11 mouse cellular contexts compared by ENCODE assay signal in genomic region chr10:43424545-43424944, GRCm38 (mm10). TPM values are rescaled to one million over a fixed set of nuclear protein-coding genes. Genes with fewer than 3 reads are reported as not detected.
DNase-seq lines count a peak whose midpoint lies in the region; ATAC-seq and TF ChIP-seq lines count a peak whose summit lies in the region.
"Had no signal": no experiment of that assay in that cellular context is flagged by ENCODE, and none has a peak within 500 bp of the region (broad histone marks: within the 10 kb centered on the region; RNA-seq: fewer than 3 reads in every experiment).

No protein-coding gene starts in this region.

- DNase-seq in heart, adult 11 months: peak; percentile 94
- DNase-seq in heart, embryonic 10.5 days (ENCODE audit: low spot score): no peak
- peak; percentile 6 for DNase-seq in liver, adult 2 months (ENCODE audit: extremely low read depth, low read depth, low spot score)
- no peak for DNase-seq in layer of hippocampus, adult 8-10 months (ENCODE audit: low spot score in 2 of 2)
- no peak for DNase-seq in forebrain, embryonic 10.5 days (ENCODE audit: extremely low spot score, low spot score)
- DNase-seq in spleen, adult 12 weeks (ENCODE audit: low spot score): no peak
- DNase-seq: cerebellum, postnatal 36 days; thymus, adult 2 months had no signal

- no peak overlapping the region for H3K4me3 ChIP-seq in heart, embryonic 10.5 days
- H3K4me3 ChIP-seq in heart, embryonic 11.5 days (ENCODE audit: low read depth, low read length): no peak overlapping the region
- no peak overlapping the region for H3K4me3 ChIP-seq in liver, adult 2 months (ENCODE audit: insufficient read depth, low read depth, low read length)
- no peak overlapping the region for H3K4me3 ChIP-seq in macrophage (ENCODE audit: inconsistent target)
- H3K4me3 ChIP-seq in forebrain, embryonic 10.5 days: no peak overlapping the region
- H3K4me3 ChIP-seq: lung, embryonic 15.5 days had no signal

- no peak overlapping the region for H3K27ac ChIP-seq in heart, embryonic 10.5 days
- no peak overlapping the region for H3K27ac ChIP-seq in heart, embryonic 11.5 days (ENCODE audit: low read depth, low read length)
- H3K27ac ChIP-seq in liver, adult 2 months (replicated peaks; ENCODE audit: insufficient read depth, low read depth, low read length): no peak overlapping the region
- H3K27ac ChIP-seq in macrophage: peak overlapping the region; percentile 27; the same call in 1 of the 2 replicates
- H3K27ac ChIP-seq in forebrain, embryonic 10.5 days: no peak overlapping the region
- H3K27ac ChIP-seq: lung, embryonic 15.5 days had no signal

- no peak overlapping the region for H3K4me2 ChIP-seq in heart, embryonic 11.5 days
- H3K4me2 ChIP-seq: lung, embryonic 15.5 days had no signal

- WGBS in heart, embryonic 10.5 days: 31% methylated on average over 5 of the region's 5 CpGs
- WGBS in heart, embryonic 11.5 days (ENCODE audit: insufficient replicate concordance): 24% methylated on average over 5 of the region's 5 CpGs
- 76% methylated on average over 5 of the region's 5 CpGs for WGBS in liver, adult 2 months
- WGBS in macrophage (ENCODE audit: missing documents): 43% methylated on average over 5 of the region's 5 CpGs
- 93% methylated on average over 5 of the region's 5 CpGs for WGBS in forebrain, embryonic 10.5 days

- no peaks in the 10 kb centered on the region for H3K9me3 ChIP-seq in heart, embryonic 10.5 days
- no peaks in the 10 kb centered on the region for H3K9me3 ChIP-seq in heart, embryonic 11.5 days (replicated peaks; ENCODE audit: control insufficient read depth, low read length)
- H3K9me3 ChIP-seq in forebrain, embryonic 10.5 days: no peaks in the 10 kb centered on the region
- H3K9me3 ChIP-seq: lung, embryonic 15.5 days had no signal

- no peak overlapping the region for H3K9ac ChIP-seq in heart, embryonic 11.5 days (ENCODE audit: low read depth, low read length)
- no peak overlapping the region for H3K9ac ChIP-seq in liver, adult 2 months (ENCODE audit: low read depth, low read length)
- H3K9ac ChIP-seq: lung, embryonic 15.5 days had no signal

- ATAC-seq in heart, embryonic 11.5 days (replicated peaks; ENCODE audit: insufficient number of reproducible peaks, low FRiP score, low TSS enrichment): peak; percentile 63; the same call in 1 of the 2 replicates

- H3K79me2 ChIP-seq in liver, adult 2 months (ENCODE audit: control insufficient read depth, insufficient read depth, low read length): no peaks in the 10 kb centered on the region
- no peaks in the 10 kb centered on the region for H3K79me2 ChIP-seq in macrophage (ENCODE audit: inconsistent target)

- H3K27me3 ChIP-seq in heart, embryonic 10.5 days (ENCODE audit: insufficient read depth, poor library complexity, severe bottlenecking): no peaks in the 10 kb centered on the region
- H3K27me3 ChIP-seq in heart, embryonic 11.5 days (ENCODE audit: control insufficient read depth, insufficient read depth, low read length): no peaks in the 10 kb centered on the region
- H3K27me3 ChIP-seq in liver, adult 2 months (ENCODE audit: control insufficient read depth, insufficient read depth, low read length): no peaks in the 10 kb centered on the region
- H3K27me3 ChIP-seq in forebrain, embryonic 10.5 days (ENCODE audit: poor library complexity, severe bottlenecking): no peaks in the 10 kb centered on the region
- H3K27me3 ChIP-seq: lung, embryonic 15.5 days had no signal

- peaks cover 19% of the 10 kb centered on the region for H3K4me1 ChIP-seq in heart, embryonic 10.5 days
- peaks cover 6% of the 10 kb centered on the region; the same call in 1 of the 2 replicates for H3K4me1 ChIP-seq in heart, embryonic 11.5 days (ENCODE audit: control insufficient read depth, insufficient read depth, low read length)
- no peaks in the 10 kb centered on the region for H3K4me1 ChIP-seq in liver, adult 2 months (ENCODE audit: control insufficient read depth, insufficient read depth, low read length)
- H3K4me1 ChIP-seq in forebrain, embryonic 10.5 days: peaks cover 21% of the 10 kb centered on the region
- H3K4me1 ChIP-seq: lung, embryonic 15.5 days had no signal

- TF ChIP-seq POLR2A in liver, adult 2 months (IDR thresholded peaks at IDR 0.05; ENCODE audit: extremely low read depth, insufficient read depth, low read length): no peak

- no peak for TF ChIP-seq CTCF in liver, adult 2 months (IDR thresholded peaks at IDR 0.05; ENCODE audit: low read depth, low read length)

- H3K36me3 ChIP-seq in heart, embryonic 10.5 days: no peaks in the 10 kb centered on the region
- no peaks in the 10 kb centered on the region for H3K36me3 ChIP-seq in heart, embryonic 11.5 days (ENCODE audit: control insufficient read depth, insufficient read depth, low read length)
- no peaks in the 10 kb centered on the region for H3K36me3 ChIP-seq in liver, adult 2 months (ENCODE audit: control insufficient read depth, insufficient read depth, low read length)
- no peaks in the 10 kb centered on the region for H3K36me3 ChIP-seq in macrophage (ENCODE audit: inconsistent target)
- no peaks in the 10 kb centered on the region for H3K36me3 ChIP-seq in forebrain, embryonic 10.5 days (replicated peaks)
- H3K36me3 ChIP-seq: lung, embryonic 15.5 days had no signal

RNA-seq across cellular contexts. Expression of gene Bend3, which starts 54.1 kb away (rescaled TPM):
- polyA plus RNA-seq in heart, embryonic 10.5 days (2016; fragmentation: Nextera tagmentation; extraction: Ambion mirVana): 5.4 and 5.8 TPM in 2 replicates
- polyA plus RNA-seq in heart, embryonic 11.5 days (2014; fragmentation: Nextera tagmentation; extraction: Ambion mirVana): 3.9 and 4.1 TPM in 2 replicates
- 1.3 and 1.5 TPM in 2 replicates for total RNA-seq in liver, adult 2 months (2014; rRNA removed)
- polyA plus RNA-seq in liver, adult 2 months (2012; rRNA removed): 1.8 and 2.1 TPM in 2 replicates
- total RNA-seq in macrophage (2018; cell fraction: chromatin; rRNA removed): 1 to 10 TPM; 1.2 to 6.2 (median 2.6) TPM
- 1 to 10 TPM; 1.5 to 5.3 (median 3.0) TPM for total RNA-seq in macrophage (2018; cell fraction: cytosol; rRNA removed)
- 1 to 10 TPM; 1.7 to 6.6 (median 2.9) TPM for total RNA-seq in macrophage (2018; cell fraction: nucleus; rRNA removed)
- polyA plus RNA-seq in macrophage (2018): 1.4 to 3.8 TPM (median 2.3 TPM) in 3 replicates
- 1 to 10 TPM; 4.6 to 7.2 (median 6.1) TPM for total RNA-seq in layer of hippocampus, adult 8-10 months (2022)
- 8.8 and 9.2 TPM in 2 replicates for polyA plus RNA-seq in forebrain, embryonic 10.5 days (2016; fragmentation: Nextera tagmentation; extraction: Ambion mirVana)

Comparison
In these comparisons a context has a peak if more than half of its experiments do, and no peak if none do; other contexts are left out.
1. DNase-seq: peak in heart, adult 11 months (single experiment) and liver, adult 2 months (single experiment); none in heart, embryonic 10.5 days (single experiment), layer of hippocampus, adult 8-10 months (0 of 2), forebrain, embryonic 10.5 days (single experiment) and spleen, adult 12 weeks (single experiment).